Mouse (Mus musculus) cerebellum, adult 9-11 months (tissue): ENCODE measurements around the gene Pbx2.

Experiments
- DNase-seq: peaks from one replicate; pipeline ENCODE4 v3.0.0; 2022

Pbx2 gene

GRCm38 (mm10) chr17:34631647-34632046 is 40.6 kb downstream of the Pbx2 start:
- peak; percentile 79 for DNase-seq

GRCm38 (mm10) chr17:34632261-34632691 is 41.2 kb downstream of the Pbx2 start:
- peak; percentile 93 for DNase-seq

- DNase-seq: no peak
These were observed 44.6 kb downstream of the Pbx2 start for GRCm38 (mm10) chr17:34635671-34636070.

GRCm38 (mm10) chr17:34637459-34637858 is 46.4 kb downstream of the Pbx2 start:
- peak; percentile 52 for DNase-seq

- peak; percentile 66 for DNase-seq
These were observed 48.6 kb downstream of the Pbx2 start for GRCm38 (mm10) chr17:34639461-34640255.

- DNase-seq: peak; percentile 95
These were observed 49.9 kb downstream of the Pbx2 start for GRCm38 (mm10) chr17:34640778-34641601.

GRCm38 (mm10) chr17:34641945-34642344 is 50.9 kb downstream of the Pbx2 start:
- DNase-seq: peak; percentile 46

- peak; percentile 46 for DNase-seq
These were observed 52.3 kb downstream of the Pbx2 start for GRCm38 (mm10) chr17:34643379-34643778.

- DNase-seq: peak; percentile 84
These were observed 52.9 kb downstream of the Pbx2 start for GRCm38 (mm10) chr17:34643944-34644343.

- peak; percentile 98 for DNase-seq
These were observed 53.5 kb downstream of the Pbx2 start, which contains the start of gene Fkbpl for GRCm38 (mm10) chr17:34644608-34645007. Gene Fkbpl (plus strand): TSS chr17:34644764.

- peak; percentile 64 for DNase-seq
These were observed 54.3 kb downstream of the Pbx2 start for GRCm38 (mm10) chr17:34645256-34645829.

- DNase-seq: peak; percentile 78
These were observed 54.9 kb downstream of the Pbx2 start for GRCm38 (mm10) chr17:34645831-34646511.
